In the genomic region with DNA sequence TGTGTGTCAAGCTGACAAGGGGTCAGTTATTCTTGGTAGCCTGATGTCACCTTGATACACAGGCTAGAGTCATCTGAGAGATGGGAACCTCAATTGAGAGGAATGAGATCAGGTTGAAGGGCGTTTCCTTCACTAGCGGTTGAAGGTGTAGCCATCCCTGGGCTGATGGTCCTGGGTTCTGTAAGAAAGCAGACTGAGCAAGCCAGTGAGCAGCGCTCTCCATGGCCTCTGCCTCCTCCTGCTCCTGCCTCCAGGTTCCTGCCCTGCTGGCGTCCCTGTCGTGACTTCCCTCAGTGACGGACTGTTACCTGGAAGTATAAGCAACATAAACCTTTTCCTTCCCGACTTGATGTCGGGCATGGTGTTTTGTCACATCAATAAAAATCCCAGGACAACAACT, we compare ENCODE assay signal across 16 mouse cellular contexts. TPM values are rescaled to one million over a fixed set of nuclear protein-coding genes. Genes with fewer than 3 reads are reported as not detected.
"Had no signal": no experiment of that assay in that cellular context is flagged by ENCODE, and none has a peak within 500 bp of the region (broad histone marks: within the 10 kb centered on the region; RNA-seq: fewer than 3 reads in every experiment).

No protein-coding gene starts in this region.

- DNase-seq: kidney, adult 11 months; kidney, adult 9 months; kidney, postnatal 36 days; layer of hippocampus, adult 9-11 months; layer of hippocampus, postnatal 36 days; left cerebral cortex, postnatal 4 days; lung, adult 18-20 months; midbrain, embryonic 14.5 days; right cerebral cortex, postnatal 14 days; thymus, postnatal 14 days had no signal

- H3K9me3 ChIP-seq: limb, embryonic 15.5 days; midbrain, embryonic 10.5 days; neural tube, embryonic 13.5 days had no signal

- H3K27ac ChIP-seq: kidney, postnatal 0 days; limb, embryonic 15.5 days; midbrain, embryonic 10.5 days; neural tube, embryonic 13.5 days; stomach, postnatal 0 days had no signal

- H3K4me2 ChIP-seq: limb, embryonic 15.5 days; neural tube, embryonic 13.5 days had no signal

- H3K9ac ChIP-seq: limb, embryonic 15.5 days; neural tube, embryonic 13.5 days had no signal

- H3K36me3 ChIP-seq: limb, embryonic 15.5 days had no signal

- H3K4me3 ChIP-seq: limb, embryonic 15.5 days; midbrain, embryonic 10.5 days; neural tube, embryonic 13.5 days had no signal

- H3K27me3 ChIP-seq: limb, embryonic 15.5 days; neural tube, embryonic 13.5 days had no signal

RNA-seq across cellular contexts. Expression of a gene that starts 5.0 kb away (rescaled TPM):
- total RNA-seq: monocyte, adult 5-6 weeks had no signal
